Mouse (Mus musculus) embryonic fibroblast, embryonic 13.5 days (primary cell): ENCODE measurements around the gene Card11. TPM values are rescaled to one million over a fixed set of nuclear protein-coding genes. Genes with fewer than 3 reads are reported as not detected.

Experiments used
- H3K27ac ChIP-seq: 2 replicates; pipeline ENCODE4 v1.5.1; 2012; ENCODE audit warnings: low read length, control low read depth, inconsistent platforms; ENCODE audit not compliant: insufficient read depth
- H3K4me1 ChIP-seq: 2 replicates; pipeline ENCODE4 v1.6.1; 2011; ENCODE audit warnings: low read length; ENCODE audit not compliant: control insufficient read depth, insufficient read depth
- H3K4me3 ChIP-seq: 2 replicates; pipeline ENCODE4 v1.5.1; 2011; ENCODE audit warnings: mild to moderate bottlenecking, control low read depth, low read length; ENCODE audit not compliant: insufficient read depth
- CTCF ChIP-seq: IDR thresholded peaks from 2 replicates; pipeline ENCODE4 v1.5.1; 2011; ENCODE audit warnings: mild to moderate bottlenecking, control low read depth, low read length, moderate library complexity, borderline replicate concordance; ENCODE audit not compliant: insufficient read depth
- POLR2A ChIP-seq: IDR thresholded peaks from 2 replicates; pipeline ENCODE4 v1.6.1; 2011; ENCODE audit warnings: low read depth, mild to moderate bottlenecking, control low read depth, low read length, moderate library complexity
- polyA plus RNA-seq: library from polyadenylated mRNA; stranded (reverse); fragments of >200 nt; gene quantifications from 2 replicates; pipeline ENCODE4 v1.2.4, GENCODE M21; 2011; ENCODE audit warnings: low read depth; ENCODE audit not compliant: missing spikeins, insufficient read length

Gene Card11
- not detected in 2 replicates for polyA plus RNA-seq

GRCm38 (mm10) chr5:141000349-141000748, at the start of gene Card11:
Gene Card11 (minus strand): TSS chr5:141000582.
- TF ChIP-seq CTCF (no peak), POLR2A (no peak)
- no peak within 1 kb of the TSS for H3K4me3 ChIP-seq
- no peaks in the 10 kb centered on the region for H3K4me1 ChIP-seq
- H3K27ac ChIP-seq, result no peak within 1 kb of the TSS

- no peak overlapping the region for H3K27ac ChIP-seq
- no peaks in the 10 kb centered on the region for H3K4me1 ChIP-seq
- no peak overlapping the region for H3K4me3 ChIP-seq
- TF ChIP-seq POLR2A, result no peak
Measured at GRCm38 (mm10) chr5:141047651-141048218, 47.4 kb upstream of the Card11 start.

DNA sequence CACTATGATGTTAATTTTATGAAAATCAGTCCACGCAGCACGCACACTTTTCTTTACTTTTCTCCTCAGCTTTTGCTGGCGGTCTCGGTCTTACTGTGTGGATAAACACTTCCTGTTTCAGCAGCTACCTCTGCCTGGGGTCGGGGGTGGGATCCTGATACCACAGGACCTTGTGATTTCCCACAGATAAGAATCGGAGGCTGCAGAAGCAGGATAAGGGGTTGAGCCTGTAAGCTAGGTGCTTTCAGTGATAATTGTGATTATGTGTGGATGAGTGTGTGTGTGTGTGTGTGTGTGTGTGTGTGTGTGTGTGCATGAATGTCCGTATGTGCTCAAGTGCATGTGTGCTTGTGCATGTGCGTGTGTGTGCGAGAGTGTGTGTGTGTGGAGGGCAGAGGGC, 44.6 kb upstream of the Card11 start:
- TF ChIP-seq POLR2A, result no peak
- TF ChIP-seq CTCF, result no peak
- H3K4me1 ChIP-seq, result no peaks in the 10 kb centered on the region
- H3K4me3 ChIP-seq, result no peak overlapping the region
- no peak overlapping the region for H3K27ac ChIP-seq

- Histone ChIP-seq H3K4me1 (no peaks in the 10 kb centered on the region), H3K4me3 (no peak overlapping the region), H3K27ac (no peak overlapping the region)
- no peak for TF ChIP-seq POLR2A
- TF ChIP-seq CTCF, result no peak
Measured at GRCm38 (mm10) chr5:141043654-141044447, 43.5 kb upstream of the Card11 start.

- TF ChIP-seq POLR2A (no peak), CTCF (no peak)
- Histone ChIP-seq H3K4me3 (no peak overlapping the region), H3K4me1 (no peaks in the 10 kb centered on the region), H3K27ac (no peak overlapping the region)
Measured at GRCm38 (mm10) chr5:141042406-141042805, 42.0 kb upstream of the Card11 start.

DNA sequence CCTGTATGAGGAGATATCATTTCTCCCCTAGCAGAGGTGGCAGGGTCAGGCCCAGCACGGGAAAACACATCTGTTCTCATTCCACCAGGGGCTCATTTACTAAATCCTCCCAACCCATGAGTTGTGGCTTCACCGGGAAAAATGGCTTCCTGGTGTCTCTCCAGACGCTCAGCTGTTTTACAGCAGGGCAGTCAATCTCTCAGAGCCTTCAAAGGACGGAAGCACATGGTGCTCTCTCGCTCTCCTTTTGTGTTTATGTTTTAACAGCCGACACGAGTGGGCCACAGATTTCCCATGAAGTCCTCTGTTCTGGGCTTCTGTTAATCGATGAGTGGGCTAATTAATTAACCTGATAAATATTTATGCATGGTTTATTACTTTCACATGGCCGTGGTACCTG, 40.5 kb upstream of the Card11 start:
- no peak for TF ChIP-seq CTCF
- no peak for TF ChIP-seq POLR2A
- Histone ChIP-seq H3K27ac (no peak overlapping the region), H3K4me1 (no peaks in the 10 kb centered on the region), H3K4me3 (no peak overlapping the region)

GRCm38 (mm10) chr5:141038342-141038741, 38.0 kb upstream of the Card11 start:
- Histone ChIP-seq H3K4me1 (no peaks in the 10 kb centered on the region), H3K27ac (no peak overlapping the region), H3K4me3 (no peak overlapping the region)
- TF ChIP-seq CTCF (no peak), POLR2A (no peak)

- no peak for TF ChIP-seq POLR2A
- no peak for TF ChIP-seq CTCF
- Histone ChIP-seq H3K4me1 (no peaks in the 10 kb centered on the region), H3K4me3 (no peak overlapping the region)
Measured at GRCm38 (mm10) chr5:141035346-141035745, 35.0 kb upstream of the Card11 start.

GRCm38 (mm10) chr5:141034301-141034700, 33.9 kb upstream of the Card11 start:
- TF ChIP-seq POLR2A (no peak), CTCF (no peak)

More at GRCm38 (mm10) chr5:141035346-141035745, 35.0 kb upstream of the Card11 start:
- H3K27ac ChIP-seq, result no peak overlapping the region

DNA sequence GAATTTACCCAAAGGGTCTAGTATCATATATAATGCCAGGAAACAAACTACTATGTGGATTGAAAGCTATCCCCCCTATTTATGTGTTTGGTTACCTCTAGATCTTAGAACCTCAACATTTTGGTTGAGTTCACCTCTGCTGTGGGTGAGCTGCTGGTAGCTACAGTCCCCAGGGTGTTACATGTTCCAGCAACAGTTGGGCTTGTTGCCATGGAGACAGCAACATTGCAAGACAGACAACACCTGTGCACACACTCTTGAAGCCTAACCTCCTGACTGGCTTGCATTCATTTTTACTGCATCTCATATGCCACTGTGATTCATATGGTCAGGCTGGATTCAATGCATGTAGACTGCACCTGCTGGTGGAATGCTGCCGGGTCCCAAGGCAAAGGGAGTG, 32.6 kb upstream of the Card11 start:
- no peaks in the 10 kb centered on the region for H3K4me1 ChIP-seq
- TF ChIP-seq CTCF (no peak), POLR2A (no peak)
- no peak overlapping the region for H3K27ac ChIP-seq
- H3K4me3 ChIP-seq, result no peak overlapping the region

More at GRCm38 (mm10) chr5:141034301-141034700, 33.9 kb upstream of the Card11 start:
- no peak overlapping the region for H3K4me3 ChIP-seq
- H3K4me1 ChIP-seq, result no peaks in the 10 kb centered on the region
- H3K27ac ChIP-seq, result no peak overlapping the region

DNA sequence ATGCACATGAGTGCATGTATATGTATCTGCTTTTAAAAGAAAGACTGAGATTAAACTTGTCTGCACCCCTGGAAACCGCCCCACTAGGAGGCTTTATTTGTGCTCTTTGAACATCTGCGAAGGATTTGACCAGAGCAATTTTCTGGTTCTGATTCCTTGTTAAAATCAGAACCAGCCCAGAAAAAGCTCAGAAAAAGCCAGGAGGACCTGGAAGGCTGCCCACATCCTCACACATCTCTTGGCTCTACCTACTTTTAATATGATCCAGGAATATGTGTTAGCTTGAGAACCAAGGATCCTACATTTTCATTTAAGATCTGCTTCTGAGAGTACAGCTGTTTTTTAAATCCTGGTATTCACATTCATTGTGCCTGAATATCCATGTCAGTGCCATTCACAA, 29.0 kb upstream of the Card11 start:
- no peak for TF ChIP-seq CTCF
- TF ChIP-seq POLR2A, result no peak
- H3K4me3 ChIP-seq, result no peak overlapping the region
- no peaks in the 10 kb centered on the region for H3K4me1 ChIP-seq
- no peak overlapping the region for H3K27ac ChIP-seq
